16 mouse cellular contexts compared by ENCODE assay signal in the genomic region with DNA sequence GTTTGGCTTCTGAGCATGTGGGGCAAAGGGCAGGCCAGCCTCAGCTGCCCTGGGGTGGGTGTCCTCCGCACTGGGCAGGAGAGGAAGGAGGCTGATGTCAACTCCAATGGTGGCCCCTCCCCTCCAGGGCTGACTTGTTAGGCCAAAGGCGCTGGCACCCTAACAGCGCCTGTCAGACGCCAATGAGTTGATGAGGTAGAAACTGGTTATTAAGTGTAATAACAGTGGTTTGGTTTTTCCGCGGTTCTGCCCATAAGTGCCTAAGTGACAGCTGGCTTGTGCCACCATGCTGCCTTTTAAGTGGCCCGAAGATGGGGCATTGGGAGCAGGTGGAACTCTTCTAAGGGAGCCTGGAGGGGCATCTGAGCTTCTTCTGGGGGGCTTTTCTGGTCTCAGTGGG.
"Had no signal": no experiment of that assay in that cellular context is flagged by ENCODE, and none has a peak within 500 bp of the region (broad histone marks: within the 10 kb centered on the region; RNA-seq: fewer than 3 reads in every experiment).

No protein-coding gene starts in this region.

- H3K36me3 ChIP-seq: lung, embryonic 15.5 days; midbrain, embryonic 13.5 days; midbrain, embryonic 15.5 days; neural tube, embryonic 12.5 days; stomach, embryonic 15.5 days had no signal

- H3K4me3 ChIP-seq: lung, embryonic 15.5 days; megakaryocyte, embryonic 14.5 days; midbrain, embryonic 13.5 days; midbrain, embryonic 15.5 days; neural tube, embryonic 12.5 days; stomach, embryonic 15.5 days had no signal

- H3K27ac ChIP-seq: lung, embryonic 15.5 days; macrophage; midbrain, embryonic 13.5 days; midbrain, embryonic 15.5 days; neural tube, embryonic 12.5 days; stomach, embryonic 15.5 days; stomach, postnatal 0 days had no signal

- DNase-seq: lung, postnatal 14 days; lung, postnatal 36 days; right cerebral cortex, postnatal 14 days; thymus, adult 2 months; thymus, postnatal 25 days; thymus, postnatal 4 days had no signal

- H3K9ac ChIP-seq: lung, embryonic 15.5 days; midbrain, embryonic 13.5 days; midbrain, embryonic 15.5 days; neural tube, embryonic 12.5 days; stomach, embryonic 15.5 days had no signal

- H3K4me2 ChIP-seq: lung, embryonic 15.5 days; midbrain, embryonic 11.5 days; midbrain, embryonic 13.5 days; midbrain, embryonic 15.5 days; neural tube, embryonic 12.5 days; stomach, embryonic 15.5 days had no signal

- H3K9me3 ChIP-seq: lung, embryonic 15.5 days; megakaryocyte, embryonic 14.5 days; midbrain, embryonic 15.5 days; neural tube, embryonic 12.5 days; stomach, embryonic 15.5 days had no signal

- ATAC-seq: lung, postnatal 0 days; midbrain, embryonic 13.5 days; midbrain, embryonic 15.5 days had no signal
